Mouse (Mus musculus): ENCODE data around the gene Prkcd.

DNA sequence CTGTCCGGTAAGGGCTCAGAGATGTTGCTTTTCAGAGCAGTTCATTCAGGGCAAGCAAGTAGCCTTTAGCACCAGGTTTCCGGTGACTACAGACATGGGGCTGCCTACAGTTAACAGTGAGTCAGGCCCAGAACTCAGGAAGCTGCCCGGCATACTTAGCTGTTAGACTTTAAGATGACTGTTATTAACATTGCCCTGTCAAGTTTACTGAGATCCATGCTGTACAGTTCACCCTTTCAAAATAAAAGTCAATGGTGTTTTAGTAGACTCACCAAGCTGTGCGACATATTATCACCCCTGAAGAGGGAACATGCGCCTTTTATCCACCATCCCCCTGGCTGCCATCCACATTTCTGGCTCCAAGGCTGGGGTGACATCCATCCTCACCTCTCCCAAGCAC is 49.8 kb downstream of the Prkcd start:
- TF ChIP-seq CTCF (IDR thresholded peaks at IDR 0.05; ENCODE audit: control insufficient read depth, insufficient read depth, insufficient read length) (no peak), CEBPB (IDR thresholded peaks at IDR 0.05; ENCODE audit: low read depth) (no peak), USF1 (IDR thresholded peaks at IDR 0.05; ENCODE audit: low read depth) (no peak), MAX (IDR thresholded peaks at IDR 0.05) (no peak), MYOD1 (IDR thresholded peaks at IDR 0.05; ENCODE audit: control insufficient read depth, insufficient read length, low read depth) (no peak), MYOG (IDR thresholded peaks at IDR 0.05; ENCODE audit: control insufficient read depth, extremely low read depth, insufficient read length) (no peak), FOSL1 (IDR thresholded peaks at IDR 0.05; ENCODE audit: insufficient read depth, low read length, poor library complexity, severe bottlenecking) (no peak)
